Mouse (Mus musculus) B cell, adult 62 days (primary cell): ENCODE measurements around the gene Dusp23. TPM values are rescaled to one million over a fixed set of nuclear protein-coding genes. Genes with fewer than 3 reads are reported as not detected.

Experiments
- total RNA-seq: library from RNA; stranded (reverse); gene quantifications from 4 replicates; pipeline ENCODE4 v1.2.4, GENCODE M21; 2023

The Dusp23 gene
- total RNA-seq = 0.83 to 1.1 TPM (median 0.91 TPM) in 3 of 4 replicates, not detected in the other

DNA sequence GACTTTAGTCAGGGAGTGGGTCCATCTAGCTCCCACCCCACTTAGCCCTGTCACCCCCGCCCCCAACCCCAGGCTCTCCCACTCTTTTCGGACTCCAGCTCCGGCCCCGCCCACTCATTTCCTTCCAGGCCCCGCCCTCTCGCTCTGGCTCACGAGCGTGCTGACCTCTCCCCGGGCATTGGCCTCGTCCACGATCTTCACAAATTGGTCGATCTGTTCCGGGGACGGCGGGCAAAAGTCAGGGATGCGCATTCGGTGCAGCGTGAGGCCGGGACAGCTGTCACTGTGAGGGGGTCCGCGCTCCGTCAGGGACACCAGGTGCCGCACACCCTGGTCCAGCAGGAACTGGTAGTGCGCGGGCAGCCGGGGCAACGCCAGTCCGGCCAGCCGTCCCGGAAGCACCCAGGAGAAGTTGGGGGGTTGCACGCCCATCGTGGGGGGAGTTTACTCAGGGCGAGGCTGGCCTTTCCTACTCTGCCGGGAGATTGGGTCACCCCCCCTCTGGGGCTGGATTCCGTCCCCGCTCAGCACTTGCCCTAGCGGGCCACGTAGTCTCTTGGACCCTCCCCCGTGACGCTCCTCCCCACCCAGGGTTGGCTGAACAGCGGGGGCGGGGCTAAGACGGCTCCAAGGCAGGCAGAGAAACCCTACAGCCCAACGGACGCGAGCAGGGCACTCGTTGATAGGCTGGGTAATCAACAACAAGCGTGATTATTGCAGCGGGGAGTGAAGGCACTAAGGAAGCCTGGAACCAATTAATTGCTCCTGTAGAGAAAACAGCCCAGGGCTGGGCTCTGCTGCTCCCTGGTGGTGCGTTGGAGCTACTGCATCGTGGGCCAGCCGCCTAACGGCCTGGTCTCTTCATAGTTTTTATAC lies at the start of gene Dusp23:
TSS of gene Dusp23 (minus strand) at position 512 of the 876 bp plus-strand sequence.

GRCm38 (mm10) chr1:172602326-172602725 lies 30.4 kb downstream of the Dusp23 start, which contains the start of gene Fcrl6:
Gene Fcrl6, minus strand, starts transcription at chr1:172602551.

GRCm38 (mm10) chr1:172590385-172590784 lies 42.4 kb downstream of the Dusp23 start, which contains the start of gene Slamf8:
Gene Slamf8, minus strand, starts transcription at chr1:172590568.

Other genes starting within 250 kb of the Dusp23 start
- gene Slamf9, start 157.6 kb downstream of the Dusp23 start, total RNA-seq = 1.9 to 3.8 TPM (median 3.3 TPM) in 4 replicates
- 8.5 to 13.2 TPM (median 11.4 TPM) in 4 replicates for gene Igsf9, start 151.2 kb downstream of the Dusp23 start, total RNA-seq
- gene Tagln2, start 132.9 kb downstream of the Dusp23 start, total RNA-seq = 126 to 136 TPM (median 128 TPM) in 4 replicates
- gene Cfap45, start 112.2 kb downstream of the Dusp23 start, total RNA-seq = 2.4 to 4.8 TPM (median 3.6 TPM) in 4 replicates
- gene Vsig8, start 77.0 kb downstream of the Dusp23 start, total RNA-seq = not detected in 4 replicates
- gene Slamf8, start 42.4 kb downstream of the Dusp23 start, total RNA-seq = 0.66 TPM in 1 of 4 replicates, not detected in the others
- not detected in 4 replicates for gene Fcrl6, start 30.4 kb downstream of the Dusp23 start, total RNA-seq
- not detected in 4 replicates for gene Crp, start 65.1 kb upstream of the Dusp23 start, total RNA-seq